30 mouse cellular contexts compared by ENCODE assay signal in genomic region chr2:14403000-14403399, GRCm38 (mm10). TPM values are rescaled to one million over a fixed set of nuclear protein-coding genes. Genes with fewer than 3 reads are reported as not detected.
DNase-seq lines count a peak whose midpoint lies in the region; ATAC-seq and TF ChIP-seq lines count a peak whose summit lies in the region.
"Had no signal": no experiment of that assay in that cellular context is flagged by ENCODE, and none has a peak within 500 bp of the region (broad histone marks: within the 10 kb centered on the region; RNA-seq: fewer than 3 reads in every experiment).

No protein-coding gene starts in this region.

- no peak overlapping the region for H3K27ac ChIP-seq in heart, adult 2 months
- H3K27ac ChIP-seq in left cerebral cortex, adult 2 months = no peak overlapping the region
- no peak overlapping the region for H3K27ac ChIP-seq in stomach, postnatal 0 days (replicated peaks)
- H3K27ac ChIP-seq: embryonic facial prominence, embryonic 10.5 days; embryonic facial prominence, embryonic 15.5 days; forebrain, embryonic 12.5 days; heart, embryonic 15.5 days; hindbrain, embryonic 13.5 days; limb, embryonic 12.5 days; stomach, embryonic 15.5 days had no signal

- no peak for ATAC-seq in stomach, postnatal 0 days (ENCODE audit: low FRiP score, low TSS enrichment)
- ATAC-seq: forebrain, postnatal 0 days had no signal

- H3K9ac ChIP-seq in heart, adult 2 months (ENCODE audit: low read depth, low read length) = no peak overlapping the region
- no peak overlapping the region for H3K9ac ChIP-seq in stomach, postnatal 0 days (ENCODE audit: low read length)
- H3K9ac ChIP-seq: embryonic facial prominence, embryonic 15.5 days; forebrain, embryonic 12.5 days; forebrain, postnatal 0 days; heart, embryonic 15.5 days; hindbrain, embryonic 13.5 days; limb, embryonic 12.5 days; stomach, embryonic 15.5 days had no signal

- H3K4me3 ChIP-seq in heart, adult 2 months = no peak overlapping the region
- no peak overlapping the region for H3K4me3 ChIP-seq in left cerebral cortex, adult 2 months
- H3K4me3 ChIP-seq in stomach, postnatal 0 days (ENCODE audit: low read depth, low read length) = no peak overlapping the region
- H3K4me3 ChIP-seq: embryonic facial prominence, embryonic 10.5 days; embryonic facial prominence, embryonic 15.5 days; forebrain, embryonic 12.5 days; heart, embryonic 15.5 days; hindbrain, embryonic 13.5 days; limb, embryonic 12.5 days; stomach, embryonic 15.5 days had no signal

- no peaks in the 10 kb centered on the region for H3K27me3 ChIP-seq in heart, adult 2 months (ENCODE audit: control insufficient read depth, insufficient read depth, low read length)
- H3K27me3 ChIP-seq in stomach, postnatal 0 days (ENCODE audit: control insufficient read depth, insufficient read depth, low read length) = no peaks in the 10 kb centered on the region
- H3K27me3 ChIP-seq: embryonic facial prominence, embryonic 15.5 days; forebrain, embryonic 12.5 days; heart, embryonic 15.5 days; hindbrain, embryonic 13.5 days; limb, embryonic 12.5 days; stomach, embryonic 15.5 days had no signal

- no peaks in the 10 kb centered on the region for H3K4me1 ChIP-seq in heart, adult 2 months (ENCODE audit: control insufficient read depth, insufficient read depth, low read length)
- H3K4me1 ChIP-seq in stomach, postnatal 0 days (replicated peaks; ENCODE audit: control insufficient read depth, insufficient read depth) = no peaks in the 10 kb centered on the region
- H3K4me1 ChIP-seq: embryonic facial prominence, embryonic 10.5 days; embryonic facial prominence, embryonic 15.5 days; forebrain, embryonic 12.5 days; heart, embryonic 15.5 days; hindbrain, embryonic 13.5 days; limb, embryonic 12.5 days; stomach, embryonic 15.5 days had no signal

- no peak overlapping the region for H3K4me2 ChIP-seq in stomach, postnatal 0 days (replicated peaks; ENCODE audit: low read depth)
- H3K4me2 ChIP-seq: embryonic facial prominence, embryonic 15.5 days; forebrain, embryonic 12.5 days; heart, embryonic 15.5 days; hindbrain, embryonic 13.5 days; limb, embryonic 12.5 days; stomach, embryonic 15.5 days had no signal

- H3K9me3 ChIP-seq in stomach, postnatal 0 days (ENCODE audit: control insufficient read depth, low read length) = no peaks in the 10 kb centered on the region
- H3K9me3 ChIP-seq: embryonic facial prominence, embryonic 10.5 days; embryonic facial prominence, embryonic 15.5 days; forebrain, embryonic 12.5 days; heart, embryonic 15.5 days; hindbrain, embryonic 13.5 days; limb, embryonic 12.5 days; stomach, embryonic 15.5 days had no signal

- H3K36me3 ChIP-seq in heart, adult 2 months (ENCODE audit: control insufficient read depth, insufficient read depth, low read length) = no peaks in the 10 kb centered on the region
- H3K36me3 ChIP-seq in stomach, postnatal 0 days (ENCODE audit: control insufficient read depth, insufficient read depth, low read length) = no peaks in the 10 kb centered on the region
- H3K36me3 ChIP-seq: embryonic facial prominence, embryonic 10.5 days; embryonic facial prominence, embryonic 15.5 days; forebrain, embryonic 12.5 days; heart, embryonic 15.5 days; hindbrain, embryonic 13.5 days; limb, embryonic 12.5 days; stomach, embryonic 15.5 days had no signal

- intact Hi-C loops in heart, adult 2 months (cut with DNase I) = no loop called here
- intact Hi-C loops in heart, postnatal 25 days (cut with DNase I) = no loop called here
- intact Hi-C loops in left cerebral cortex, adult 2 months (cut with DNase I) = no loop called here

- TF ChIP-seq POLR2A in heart, adult 2 months (IDR thresholded peaks at IDR 0.05; ENCODE audit: insufficient read depth, low read depth, low read length) = no peak

- TF ChIP-seq EP300 in heart, adult 2 months (IDR thresholded peaks at IDR 0.05; ENCODE audit: insufficient read depth, low read depth, low read length) = no peak
- TF ChIP-seq EP300 in stomach, postnatal 0 days (optimal IDR thresholded peaks at IDR 0.05) = no peak

- no peaks in the 10 kb centered on the region for H3K79me2 ChIP-seq in heart, adult 2 months (replicated peaks; ENCODE audit: control insufficient read depth, insufficient read depth, low read length)

- TF ChIP-seq CTCF in heart, adult 2 months (IDR thresholded peaks at IDR 0.05) = 0 out of 2 replicates have a peak, but pooled peaks have one; percentile 6
- peak; percentile 3; the same call in 1 of the 2 replicates for TF ChIP-seq CTCF in left cerebral cortex, adult 2 months (IDR thresholded peaks at IDR 0.05)
- TF ChIP-seq CTCF in stomach, postnatal 0 days (IDR thresholded peaks at IDR 0.05; ENCODE audit: low read depth) = peak; percentile 34

- no peak for DNase-seq in heart, adult 2 months
- no peak for DNase-seq in heart, postnatal 25 days (ENCODE audit: low spot score)
- DNase-seq in left cerebral cortex, adult 2 months (ENCODE audit: extremely low spot score in 1 of 2, low spot score in 2 of 2) = no peak
- no peak for DNase-seq in left cerebral cortex, adult 8-10 months (ENCODE audit: low spot score in 2 of 2)
- DNase-seq in ES-CJ7 (ENCODE audit: low read depth, low spot score) = peak; percentile 21
- DNase-seq in stomach, postnatal 0 days (ENCODE audit: low spot score) = no peak
- DNase-seq in adrenal gland, adult 2 months = no peak
- DNase-seq: adrenal gland, postnatal 25 days; cerebellum, adult 18-20 months; cerebellum, postnatal 14 days; forebrain, postnatal 0 days; heart, postnatal 36 days; kidney, adult 18-20 months; kidney, postnatal 4 days; layer of hippocampus, adult 9-11 months; lung, adult 2 months; lung, postnatal 14 days; midbrain, embryonic 14.5 days; right cerebral cortex, postnatal 25 days; thymus, postnatal 14 days had no signal

RNA-seq across cellular contexts. Expression of gene Slc39a12, which starts 14.9 kb away (rescaled TPM):
- under 1 TPM; 0.08 to 0.32 TPM for total RNA-seq in heart, adult 2 months (2021)
- not detected in 2 replicates for polyA plus RNA-seq in heart, adult 2 months (2012; rRNA removed)
- total RNA-seq in heart, postnatal 25 days (2021) = under 1 TPM in 1 of 2 experiments, not detected in 1; 0.08 TPM
- 10 to 100 TPM; 32.1 to 37.5 TPM for total RNA-seq in left cerebral cortex, adult 2 months (2021)
- total RNA-seq in left cerebral cortex, adult 8-10 months (2022) = 10 to 100 TPM; 30.7 to 34.9 (median 31.6) TPM
- polyA plus RNA-seq in stomach, postnatal 0 days (2015; fragmentation: Nextera tagmentation; extraction: Ambion mirVana) = 0.06 and 0.10 TPM in 2 replicates
- total RNA-seq in adrenal gland, adult 2 months (2021) = under 1 TPM; 0.14 to 0.17 TPM
- not detected in 2 replicates for polyA plus RNA-seq in adrenal gland, adult 2 months (2012; rRNA removed)
- total RNA-seq: adrenal gland, postnatal 25 days; monocyte, adult 5-6 weeks; neutrophil, adult 5-6 weeks had no signal
- polyA plus RNA-seq: embryonic facial prominence, embryonic 10.5 days; heart, embryonic 15.5 days; kidney, embryonic 16.5 days; limb, embryonic 12.5 days had no signal

Comparison
In these comparisons a context has a peak if more than half of its experiments do, and no peak if none do; other contexts are left out.
1. RNA of gene Slc39a12, which starts 14.9 kb away (total RNA-seq): 32.1 to 37.5 TPM in left cerebral cortex, adult 2 months and 30.7 to 34.9 TPM in left cerebral cortex, adult 8-10 months; 0.08 to 0.32 TPM in heart, adult 2 months, 0.14 to 0.17 TPM in adrenal gland, adult 2 months and 0.08 TPM in heart, postnatal 25 days; every median in the first group is over 10 times any median in the second.
2. Peak in every context shown above with its lines, with median percentiles within 50 percentile points of each other: CTCF ChIP-seq.